Mouse (Mus musculus) spleen, adult 18-20 months (tissue): Measurements from ENCODE around the gene Chst3.
"Not testable (repeated sequence)": the region's sequence is repeated elsewhere in the genome, so short reads cannot be mapped to it uniquely, and the experiment has no call there.

ENCODE experiments used
- DNase-seq, 2 experiments: peaks; one replicate each; pipeline ENCODE4 v3.0.0; 2022; ENCODE audit warnings: mixed read lengths in 2 of 2

Chst3 gene

DNA sequence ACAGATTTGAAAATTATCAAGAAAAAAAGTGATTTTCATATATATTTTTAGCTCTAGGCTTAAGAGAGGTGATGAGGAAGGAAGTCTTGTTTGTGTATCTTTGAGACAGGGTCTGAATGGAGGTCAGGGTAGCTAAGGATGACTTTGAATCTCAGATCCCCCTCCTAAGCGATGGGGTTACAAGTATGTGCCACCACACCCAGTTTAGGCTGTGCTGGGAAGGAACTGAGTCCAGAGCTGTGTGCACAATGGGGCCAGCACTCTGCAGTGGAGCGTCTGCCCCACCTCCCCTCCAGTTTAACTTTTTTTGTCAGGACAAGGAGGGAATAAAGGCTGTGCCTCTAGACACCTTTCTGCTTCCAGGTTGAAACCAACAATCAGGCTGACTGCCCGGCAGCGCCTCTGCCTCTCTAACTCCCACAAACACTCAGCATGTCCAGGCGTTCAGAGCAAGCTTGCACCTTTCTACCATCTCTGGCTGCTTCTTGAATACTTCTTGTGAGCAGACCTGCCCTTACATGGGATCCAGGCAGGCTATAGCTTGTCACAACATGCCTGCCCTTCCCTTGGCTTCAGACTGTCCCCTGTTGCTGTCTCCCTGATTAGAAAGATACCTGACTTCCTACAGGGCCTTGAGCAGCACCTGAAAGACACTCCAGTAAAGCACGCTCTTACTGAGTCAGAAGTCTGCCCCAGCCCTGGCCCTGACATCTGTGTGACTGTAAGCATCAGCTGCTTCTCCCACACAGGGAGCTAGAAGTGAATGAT, 11.4 kb upstream of the Chst3 start:
- DNase-seq, result no peak

DNA sequence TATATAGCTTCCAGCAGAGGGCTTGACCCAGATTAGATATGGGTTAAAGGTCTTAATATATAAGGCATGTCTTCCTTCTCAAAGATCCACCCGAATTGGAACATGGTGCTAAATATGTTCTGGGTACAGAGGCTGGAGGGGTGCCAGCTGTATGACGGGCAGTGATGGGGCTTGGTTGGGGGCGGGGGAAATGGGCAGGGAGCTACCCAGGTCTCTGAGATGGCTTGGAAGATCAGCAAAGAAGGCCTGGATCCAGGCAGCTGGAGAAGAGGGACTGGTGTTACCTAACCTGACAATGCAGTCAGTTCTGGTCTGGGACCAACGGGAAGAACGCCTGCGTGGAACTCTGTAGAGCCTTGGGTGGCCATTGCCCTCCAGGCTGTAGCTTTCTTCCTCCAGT, 10.1 kb upstream of the Chst3 start:
- DNase-seq, result no peak

DNA sequence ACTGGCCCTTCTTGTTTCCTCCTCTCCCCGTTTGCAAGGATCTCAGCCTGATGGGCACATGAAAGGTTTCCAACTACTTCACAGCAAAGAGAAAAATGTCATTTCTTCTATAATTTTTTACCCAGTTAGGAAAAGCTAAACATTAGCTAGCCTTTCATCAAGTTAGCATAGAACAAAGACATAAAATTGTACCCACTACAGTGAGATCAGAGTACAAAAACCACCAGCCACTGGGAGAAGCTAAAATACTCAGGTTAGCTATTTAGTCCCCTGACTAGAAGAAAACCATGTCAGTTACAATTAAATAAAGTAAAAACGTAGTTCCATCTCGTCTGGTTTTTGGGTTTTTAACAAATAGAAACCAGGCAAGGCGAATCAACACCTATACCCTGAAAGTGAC, 8.6 kb upstream of the Chst3 start:
- DNase-seq, result no peak

DNA sequence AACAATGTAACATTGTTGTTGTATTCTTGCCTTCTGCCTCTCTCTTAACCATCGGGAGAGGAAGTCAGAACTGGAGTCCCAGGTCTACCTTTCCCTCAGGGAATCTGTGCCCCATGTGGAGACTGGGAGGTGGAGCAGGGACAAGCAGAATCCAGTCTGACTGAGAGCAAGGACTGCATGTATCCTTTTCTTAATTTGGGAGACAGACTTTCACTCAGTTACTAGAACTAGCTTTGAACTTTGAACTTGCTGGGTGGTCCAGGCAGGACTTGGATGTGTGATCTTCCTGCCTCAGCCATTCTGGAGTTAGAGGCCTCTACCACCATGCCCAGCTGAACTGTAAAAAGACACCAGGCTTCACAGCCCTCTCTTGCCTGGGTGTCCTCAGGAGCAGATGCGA, 5.5 kb upstream of the Chst3 start:
- no peak for DNase-seq

DNA sequence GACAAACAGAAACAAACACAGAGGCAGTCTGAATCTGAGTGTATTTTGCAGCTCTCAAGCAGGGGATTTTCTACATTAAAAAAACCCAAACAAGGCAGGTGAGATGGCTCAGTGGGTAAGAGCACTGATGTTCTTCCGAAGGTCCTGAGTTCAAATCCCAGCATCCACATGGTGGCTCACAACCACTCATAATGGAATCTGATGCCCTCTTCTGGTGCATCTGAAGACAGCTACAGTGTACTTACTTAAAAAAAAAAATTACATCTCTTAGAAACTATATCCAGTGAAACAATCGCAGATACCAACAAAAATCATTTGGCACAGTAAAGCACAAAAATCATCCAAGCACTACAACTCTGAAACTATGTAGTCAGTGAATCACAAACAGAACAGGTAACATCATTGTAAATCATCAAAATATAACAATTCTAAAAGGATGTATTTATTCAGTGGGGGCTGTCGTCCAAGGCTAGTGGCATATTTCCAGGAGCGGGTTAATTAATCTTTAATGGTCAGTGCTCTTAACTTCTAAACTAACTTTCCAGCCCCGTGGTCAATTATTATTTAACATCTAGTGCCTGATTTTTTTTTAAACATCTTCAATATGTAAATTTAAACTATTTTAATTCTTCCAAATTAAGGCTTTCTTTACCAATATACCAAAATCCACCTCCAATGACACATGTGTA, 2.7 kb upstream of the Chst3 start:
- DNase-seq, result not testable (repeated sequence)

DNA sequence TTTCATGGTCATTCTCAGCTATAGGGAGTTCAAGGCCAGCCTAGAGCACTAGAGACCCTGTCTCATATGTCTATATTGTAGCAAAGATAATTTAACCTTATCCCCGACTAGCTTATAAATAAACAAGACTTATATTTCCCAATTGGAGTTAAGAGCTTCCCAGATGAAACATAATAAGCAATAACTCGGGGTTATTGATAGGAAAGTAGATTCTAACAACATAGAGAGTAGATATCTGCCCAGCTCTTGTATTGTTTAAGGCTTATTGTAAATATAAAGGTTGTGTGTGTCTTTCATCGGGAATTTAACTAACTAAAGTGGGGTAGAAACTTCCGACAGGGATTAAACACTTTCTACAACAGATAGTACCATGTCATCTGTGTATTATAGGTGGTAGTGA, 1.5 kb upstream of the Chst3 start:
- DNase-seq, result no peak

DNA sequence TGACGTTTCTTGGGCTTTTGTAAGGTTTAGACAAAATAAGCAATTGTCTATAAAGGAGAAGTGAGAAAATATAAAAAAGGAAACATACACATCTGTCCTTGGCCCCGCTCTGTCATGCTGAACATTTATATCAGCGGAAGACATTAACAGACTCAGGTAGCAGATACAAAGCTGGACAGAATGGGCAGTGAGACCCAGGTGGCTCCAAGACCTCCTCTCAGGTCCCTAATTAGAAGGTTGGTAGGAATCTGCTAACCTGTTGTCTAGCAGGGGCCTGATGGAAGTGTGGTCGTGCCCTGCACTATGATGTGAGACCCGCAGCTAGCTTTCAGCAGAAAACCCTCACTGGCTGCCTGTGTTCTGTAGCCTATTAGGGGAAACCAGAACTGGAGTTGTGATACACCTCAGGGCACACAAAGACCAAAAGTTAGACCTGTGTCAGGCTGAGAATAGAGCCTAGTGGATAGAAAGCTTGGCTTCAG, 1.0 kb upstream of the Chst3 start:
- DNase-seq, result peak; percentile 47 to 57

DNA sequence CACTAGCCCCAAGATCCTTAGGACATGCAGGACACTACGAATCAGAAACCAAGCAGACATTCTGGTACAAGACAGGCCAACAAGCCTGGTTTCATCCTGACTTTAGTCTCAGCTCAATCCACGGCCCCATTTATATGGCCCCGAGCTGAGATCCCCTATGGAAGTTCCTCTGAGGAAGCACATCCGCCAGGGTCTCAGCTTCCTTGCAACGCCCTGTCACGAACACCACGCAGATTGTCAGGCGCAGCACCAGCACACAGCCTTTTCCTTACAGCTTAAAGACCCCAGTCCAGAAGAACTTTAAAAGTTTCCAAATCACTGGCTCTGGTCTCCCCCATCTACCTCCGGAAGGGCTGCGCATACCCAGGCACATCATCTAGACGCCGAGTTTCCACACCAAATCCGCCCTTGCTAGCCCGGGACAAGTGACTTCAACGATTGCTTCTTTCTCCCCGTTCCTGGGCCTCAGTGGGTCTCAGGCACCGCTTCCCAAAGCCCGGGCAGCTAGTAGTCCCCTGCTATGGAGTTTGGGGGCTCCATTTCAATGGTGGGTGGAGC, 948 bp downstream of the Chst3 start:
- peak in 1 of 2 experiments; percentile 37 for DNase-seq

DNA sequence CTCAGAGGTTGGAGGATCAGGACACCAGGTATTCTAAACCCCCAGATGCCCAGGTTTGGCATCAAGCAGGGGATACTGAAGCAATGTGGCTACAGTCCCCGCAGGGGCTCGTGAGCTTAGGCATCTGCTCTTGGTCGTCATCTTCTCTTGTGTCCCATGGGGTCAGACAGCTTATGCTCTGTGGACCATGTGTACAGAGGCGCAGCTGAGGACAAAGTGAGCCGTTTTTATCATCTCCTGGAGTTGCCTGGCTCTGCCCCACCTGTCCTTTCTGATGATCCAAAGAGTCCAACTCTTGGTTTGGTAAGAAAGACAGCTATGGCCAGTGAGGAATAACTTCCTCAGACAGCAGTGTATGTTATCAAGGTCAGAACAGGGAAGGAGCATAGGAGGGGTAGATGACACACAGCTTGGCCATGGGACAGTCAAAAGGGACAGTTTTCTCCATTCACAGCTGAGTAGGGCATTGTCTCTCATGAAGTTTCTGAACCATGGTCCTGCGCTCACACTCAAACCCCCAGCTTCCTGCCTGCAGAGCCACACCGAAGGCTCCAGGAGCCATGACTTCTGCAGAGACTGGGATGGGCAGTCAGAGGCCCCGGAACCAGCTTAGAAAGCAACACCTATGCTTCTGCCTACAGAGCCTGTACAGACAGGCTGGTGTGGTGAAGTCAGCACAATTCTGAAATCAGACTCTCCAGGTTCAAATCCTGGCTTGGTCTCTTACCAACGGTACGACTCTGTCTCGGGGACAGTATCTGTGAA, 2.5 kb downstream of the Chst3 start:
- peak; percentile 56 to 59 for DNase-seq

DNA sequence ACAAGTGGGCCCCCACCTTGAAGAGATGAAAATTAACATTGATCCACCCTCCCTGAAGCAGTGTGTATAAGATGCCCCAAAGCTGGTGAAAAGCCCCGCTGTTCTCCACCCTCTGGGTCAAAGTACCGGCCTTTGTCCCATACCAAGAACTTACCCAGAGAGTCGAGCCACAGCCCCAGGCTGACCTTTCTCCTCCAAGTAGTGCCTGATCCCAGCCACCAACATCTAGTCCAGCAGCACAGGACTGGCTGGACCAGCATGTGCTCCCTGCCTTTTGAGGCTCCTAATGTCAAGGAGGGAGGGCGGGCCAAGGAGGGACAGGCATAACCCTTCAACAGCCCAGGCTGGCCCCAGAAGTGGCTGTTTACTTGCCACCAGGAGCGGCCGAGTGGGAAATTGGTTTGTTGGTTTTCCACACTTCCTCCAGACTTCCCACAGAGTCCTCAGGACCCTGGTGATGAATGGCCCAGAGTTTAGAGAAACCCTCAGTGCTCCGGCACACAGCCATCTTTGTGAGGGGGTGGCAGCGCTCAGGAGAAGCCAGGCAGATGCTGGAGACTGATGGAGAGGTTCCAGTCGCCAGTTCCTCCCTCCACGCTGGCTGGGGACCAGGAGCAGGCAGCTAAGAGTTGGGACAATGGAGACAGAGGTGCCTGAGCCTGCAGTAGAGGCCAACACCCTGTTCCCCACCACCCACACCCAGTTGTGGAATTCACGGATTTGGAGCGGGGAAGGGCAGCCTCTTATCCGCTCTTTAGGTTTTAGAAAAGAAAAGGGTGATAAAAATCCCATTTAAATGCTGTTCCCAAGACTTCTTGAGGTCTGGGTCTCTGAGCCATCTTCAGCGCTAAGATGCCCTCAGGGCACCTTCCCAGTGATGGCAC, 3.7 kb downstream of the Chst3 start:
- no peak for DNase-seq

DNA sequence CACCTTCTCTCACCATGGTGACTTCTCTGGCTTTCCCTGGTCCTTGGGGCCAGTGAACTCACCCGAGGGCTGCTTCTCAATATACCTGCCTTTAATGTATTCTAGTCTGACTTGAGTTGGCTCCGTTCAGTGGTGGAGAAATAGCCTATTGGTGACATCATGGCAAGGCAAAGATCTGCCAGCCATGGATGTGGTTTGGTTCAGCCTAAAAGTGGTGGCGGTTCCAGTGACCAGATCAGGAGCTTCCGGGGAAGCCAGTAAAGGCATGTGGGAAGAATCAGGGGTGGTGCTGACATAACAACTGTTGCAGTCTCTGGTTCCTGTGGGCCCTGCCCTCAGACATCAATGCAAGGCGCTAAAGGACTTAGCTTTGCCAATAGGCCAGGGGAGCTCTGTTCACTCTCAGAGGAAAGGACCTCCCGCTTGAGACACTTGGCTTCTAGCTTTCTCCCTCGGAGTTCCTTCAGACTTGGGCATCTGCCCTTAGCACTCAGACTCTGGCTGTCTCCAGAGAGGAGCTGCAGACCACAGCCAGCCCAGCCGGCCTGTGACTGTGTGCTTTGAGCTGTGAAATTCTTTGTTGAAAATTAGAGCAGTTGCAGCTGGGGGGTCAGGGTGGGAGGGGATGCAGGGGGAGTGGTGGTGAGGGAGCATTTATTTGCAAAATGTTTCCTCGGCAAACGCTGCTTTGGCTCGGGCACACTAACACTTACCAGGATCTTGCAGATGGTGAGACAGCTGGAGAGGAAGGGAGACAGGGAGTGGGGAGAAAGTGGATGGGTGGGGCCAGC, 6.3 kb downstream of the Chst3 start:
- DNase-seq, result no peak

DNA sequence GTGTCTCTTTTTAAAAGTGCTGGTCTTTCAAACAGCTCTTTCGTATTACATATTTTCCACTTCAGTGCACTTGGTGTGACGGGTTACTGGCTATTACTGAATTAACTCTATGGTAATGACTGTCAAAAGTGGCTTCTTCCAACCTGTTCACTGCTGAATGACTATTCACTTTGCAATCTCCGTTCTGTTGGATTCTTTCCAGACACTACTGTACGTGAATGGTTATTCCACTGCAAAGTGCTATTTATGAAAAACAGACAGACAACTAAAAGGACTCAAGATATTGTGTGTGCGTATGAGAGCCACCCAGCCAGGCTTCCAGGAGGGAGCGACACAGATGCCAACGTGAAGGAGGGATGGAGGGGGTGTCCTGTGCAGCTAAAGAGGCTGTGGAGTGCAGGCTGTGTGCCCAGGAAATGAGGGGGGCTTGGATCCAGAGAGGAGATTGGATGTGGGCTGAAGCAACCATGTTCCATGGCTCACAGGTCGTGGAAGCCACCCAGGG, 7.5 kb downstream of the Chst3 start:
- no peak for DNase-seq

DNA sequence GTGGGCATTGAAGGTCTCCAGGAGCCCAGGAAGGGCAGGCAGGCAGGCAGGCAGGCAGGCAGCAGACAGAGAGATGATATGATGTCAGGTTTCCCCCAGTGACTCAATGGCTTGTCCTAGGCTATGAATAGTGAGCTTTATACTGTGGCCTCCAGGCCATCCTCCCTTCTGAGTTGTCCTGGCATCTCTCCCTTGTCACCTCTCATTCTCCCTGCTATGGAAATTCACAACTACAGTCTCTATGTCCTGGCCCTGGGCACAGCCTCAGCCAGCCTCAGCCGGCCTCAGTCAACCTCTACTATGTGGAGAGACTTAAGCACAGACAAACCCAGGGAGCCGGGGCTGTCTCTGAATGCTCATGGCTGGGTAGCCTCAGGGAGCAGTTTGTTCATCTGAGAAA, 8.6 kb downstream of the Chst3 start:
- no peak for DNase-seq

DNA sequence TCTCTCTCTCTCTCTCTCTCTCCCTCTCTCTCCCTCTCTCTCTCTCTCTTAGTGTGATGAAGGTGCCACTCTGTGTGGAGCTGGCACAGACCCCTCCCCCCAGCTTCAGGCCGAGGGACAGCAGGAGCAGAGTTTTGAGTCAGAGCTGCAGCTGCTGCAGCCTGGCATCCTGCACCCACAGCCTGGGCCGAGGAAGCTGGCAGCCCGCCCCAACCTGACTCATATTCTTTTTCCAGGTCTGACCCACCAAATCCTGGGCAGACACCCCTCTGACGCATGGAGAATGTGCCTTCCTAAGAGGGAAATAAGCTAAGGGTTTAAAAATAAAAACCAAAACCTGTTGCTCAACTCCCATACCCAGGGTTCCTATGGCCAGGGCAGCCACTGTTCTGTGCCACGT, 9.8 kb downstream of the Chst3 start:
- no peak for DNase-seq

DNA sequence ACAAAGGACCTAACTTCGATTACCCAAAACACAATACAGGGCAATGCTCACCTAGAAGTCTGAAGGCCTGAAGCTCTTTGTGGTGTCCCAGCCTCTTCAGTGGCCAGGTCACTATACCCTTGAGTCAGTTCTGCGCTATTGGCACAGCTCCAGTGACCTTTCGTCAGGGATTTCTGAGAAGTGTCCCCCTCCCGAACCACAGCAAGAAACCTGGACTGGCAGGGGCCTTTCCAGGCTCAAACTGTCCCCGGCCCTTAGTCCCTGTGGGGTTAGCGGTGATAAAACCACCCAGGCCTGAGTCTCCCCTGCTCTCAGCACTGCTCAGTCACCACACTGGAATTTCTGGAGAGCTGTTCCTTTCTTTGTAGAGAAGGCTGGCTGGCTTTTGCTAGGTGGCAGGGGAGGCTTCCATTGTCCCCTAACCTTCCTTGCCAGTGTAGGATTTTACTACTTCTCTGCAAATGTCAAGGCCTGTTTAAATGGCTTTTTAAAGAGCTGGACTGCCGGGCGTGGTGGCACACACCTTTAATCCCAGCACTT, 11.8 kb downstream of the Chst3 start:
- no peak for DNase-seq

DNA sequence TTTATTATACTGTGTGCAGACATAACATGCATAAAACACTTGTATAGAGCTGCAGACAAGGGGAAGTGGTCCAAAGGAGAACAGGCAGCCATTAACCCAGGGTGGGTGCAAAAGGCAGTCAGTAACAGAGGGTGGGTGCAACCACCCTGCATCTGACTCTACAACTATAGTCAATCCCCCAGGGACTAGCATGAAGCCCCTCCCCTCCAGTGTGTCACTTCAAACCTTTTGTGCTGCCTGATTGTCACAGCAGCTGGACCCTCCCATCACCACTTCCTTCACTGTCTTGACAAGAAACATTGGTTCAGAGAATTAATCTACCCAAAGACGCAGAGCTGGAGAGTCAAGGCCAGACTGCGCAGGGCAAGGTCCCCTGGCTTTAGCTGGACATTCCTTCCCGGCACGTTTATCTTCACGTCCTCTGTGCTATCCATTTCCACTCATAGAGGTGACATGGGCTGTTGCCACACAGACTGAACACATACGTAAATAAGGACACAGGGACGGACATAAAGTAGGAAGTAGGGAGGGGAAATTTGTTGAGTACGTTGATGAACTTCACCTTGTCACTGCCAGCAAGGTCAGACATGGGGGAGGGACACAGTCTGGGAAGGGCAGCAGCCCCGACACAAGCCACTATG, 13.3 kb downstream of the Chst3 start:
- no peak for DNase-seq

DNA sequence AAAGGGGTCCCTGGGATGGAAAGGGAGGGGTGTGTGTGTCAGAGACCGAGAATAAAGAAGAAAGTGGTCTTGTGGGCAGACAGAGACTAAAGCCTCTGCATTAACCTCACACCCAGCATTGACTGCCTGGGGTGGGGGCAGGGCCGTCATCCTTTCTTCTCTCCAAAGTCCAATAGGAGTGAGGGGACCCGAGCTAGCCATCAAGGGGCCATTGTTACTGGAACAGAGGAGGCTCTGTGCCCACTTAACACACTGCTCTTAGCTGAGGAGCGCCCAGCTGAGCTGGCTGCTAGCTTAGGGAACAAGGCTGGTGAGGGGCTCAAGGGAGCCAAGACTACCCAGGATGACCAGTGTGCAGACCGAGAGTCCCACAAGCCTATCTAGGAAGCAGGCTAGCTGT, 16.3 kb downstream of the Chst3 start:
- no peak for DNase-seq

DNA sequence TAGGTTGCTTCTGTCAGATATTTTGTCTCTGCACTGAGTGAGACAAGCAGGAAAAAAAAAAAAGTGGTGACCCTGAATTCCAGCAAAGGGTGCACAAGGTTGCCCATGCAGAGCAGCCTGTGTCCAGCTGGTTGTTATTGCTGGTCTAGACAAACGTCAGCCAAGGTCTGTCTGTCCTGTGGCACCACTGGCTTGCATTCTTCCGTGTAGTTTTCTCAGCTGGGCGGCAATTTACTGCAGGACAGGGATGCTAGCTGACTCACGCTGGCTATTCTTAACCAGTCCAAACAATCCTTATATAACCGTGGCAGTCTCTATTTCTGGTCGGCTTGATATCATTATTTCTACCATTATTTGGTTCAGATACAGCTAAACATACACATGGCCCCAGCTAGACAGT, 18.1 kb downstream of the Chst3 start:
- no peak for DNase-seq

DNA sequence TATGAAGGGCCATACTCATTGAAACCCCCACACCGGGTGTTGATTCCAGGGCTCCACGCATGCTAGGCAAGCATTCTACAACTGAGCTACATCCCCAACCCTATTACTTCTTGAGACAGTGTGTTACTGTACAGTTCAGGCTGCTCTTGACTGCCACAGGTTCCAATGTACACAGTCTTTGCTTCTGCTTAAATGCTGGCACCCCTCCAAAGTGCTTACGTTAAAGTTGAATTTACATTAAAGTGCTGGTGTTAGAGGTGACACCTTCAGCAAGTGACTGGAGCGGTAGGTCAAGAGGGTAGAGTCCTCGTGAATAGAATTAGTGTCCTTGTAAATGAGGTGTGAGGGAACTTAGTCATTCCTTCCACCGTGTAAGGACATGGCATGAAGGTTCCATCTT, 19.7 kb downstream of the Chst3 start:
- DNase-seq, result no peak

DNA sequence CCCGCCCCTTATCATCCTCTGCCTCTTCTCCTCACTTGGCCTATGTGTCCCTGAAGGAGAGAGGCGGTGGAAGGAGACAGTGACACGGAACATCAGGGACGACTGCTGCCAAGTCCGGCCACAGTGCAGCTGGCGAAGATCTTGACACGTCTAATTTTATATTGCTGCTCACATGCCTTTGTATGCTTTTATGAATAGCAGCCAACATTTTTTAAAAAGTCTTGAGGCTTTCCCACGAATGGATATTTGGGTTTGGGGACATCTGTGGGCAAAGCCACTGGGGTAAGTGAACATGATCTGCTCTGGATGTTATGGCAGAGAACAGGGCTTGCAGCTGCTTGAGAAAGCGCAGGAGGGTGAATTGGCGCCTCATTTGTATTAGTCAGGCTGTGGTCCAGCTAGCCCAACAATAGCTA, 21.6 kb downstream of the Chst3 start:
- no peak for DNase-seq
